Mouse (Mus musculus): ENCODE measurements at regions not wholly inside any gene's neighbourhood (a gene's known extent, or its start where the extent isn't known, plus 50 kb on each side); places are given as distances from the start of the nearest gene placed in this dataset.
"Not testable (repeated sequence)": the region's sequence is repeated elsewhere in the genome, so short reads cannot be mapped to it uniquely, and the experiment has no call there.

DNA sequence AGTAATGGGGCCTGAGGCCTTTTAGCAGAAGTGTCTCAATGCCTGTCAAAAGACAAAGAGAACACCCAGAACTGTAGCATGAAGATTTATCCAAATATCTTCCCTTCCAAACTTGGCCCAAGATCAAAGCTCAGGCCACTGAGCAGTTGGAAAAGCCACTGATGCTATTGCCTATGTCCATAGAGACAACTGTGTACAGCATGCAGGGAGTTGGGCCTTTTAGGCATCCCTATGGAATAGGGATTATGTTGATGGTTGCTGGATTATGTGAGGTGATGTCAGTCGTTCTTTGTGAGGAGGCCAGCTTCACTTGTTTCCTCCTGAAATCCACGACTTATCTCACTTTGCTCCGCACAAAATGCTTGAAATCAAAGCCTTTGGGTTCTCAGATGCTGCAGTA is 153.1 kb upstream of the Gm17728 start:
- H3K36me3 ChIP-seq (replicated peaks in 1 of 2; ENCODE audit: control insufficient read depth in 1 of 2, insufficient read depth in 1 of 2, low read length in 1 of 2) = no peaks in the 10 kb centered on the region
- dilution Hi-C loops (cut with MboI; ENCODE audit: extremely low pct_ligation_motif_present, extremely low pct_unique_long_range_greater_than_20kb, low sequenced_read_pairs) = no loop called here
- H3K4me3 ChIP-seq (replicated peaks in 1 of 3; ENCODE audit: low read depth in 2 of 3, low read length in 2 of 3, poor library complexity in 1 of 3) = no peak overlapping the region
- no peaks in the 10 kb centered on the region for H3K79me2 ChIP-seq (replicated peaks; ENCODE audit: control insufficient read depth, extremely low read depth, insufficient read depth, poor library complexity, severe bottlenecking)
- DNase-seq (ENCODE audit: extremely low read depth) = no peak
- no peak overlapping the region for H3K4me2 ChIP-seq (ENCODE audit: insufficient read depth, low read depth, poor library complexity, severe bottlenecking)
- no peaks in the 10 kb centered on the region for H3K9me3 ChIP-seq (replicated peaks; ENCODE audit: low read length)
- H3K9ac ChIP-seq (ENCODE audit: insufficient read depth, low read depth) = no peak overlapping the region
- H3K27me3 ChIP-seq (replicated peaks) = no peaks in the 10 kb centered on the region
- in situ Hi-C loops (cut with MboI; ENCODE audit: low pct_ligation_motif_present, low pct_unique_long_range_greater_than_20kb, low sequenced_read_pairs) = no loop called here
- no peak overlapping the region for H3K27ac ChIP-seq (ENCODE audit: insufficient read depth, low read depth)
- no peaks in the 10 kb centered on the region for H3K4me1 ChIP-seq (ENCODE audit: control insufficient read depth in 1 of 2, insufficient read depth in 2 of 2)
- TF ChIP-seq HCFC1 (IDR thresholded peaks at IDR 0.05; ENCODE audit: low read depth, low read length) (no peak), POLR2A (IDR thresholded peaks at IDR 0.05; ENCODE audit: low read depth, low read length) (no peak)

DNA sequence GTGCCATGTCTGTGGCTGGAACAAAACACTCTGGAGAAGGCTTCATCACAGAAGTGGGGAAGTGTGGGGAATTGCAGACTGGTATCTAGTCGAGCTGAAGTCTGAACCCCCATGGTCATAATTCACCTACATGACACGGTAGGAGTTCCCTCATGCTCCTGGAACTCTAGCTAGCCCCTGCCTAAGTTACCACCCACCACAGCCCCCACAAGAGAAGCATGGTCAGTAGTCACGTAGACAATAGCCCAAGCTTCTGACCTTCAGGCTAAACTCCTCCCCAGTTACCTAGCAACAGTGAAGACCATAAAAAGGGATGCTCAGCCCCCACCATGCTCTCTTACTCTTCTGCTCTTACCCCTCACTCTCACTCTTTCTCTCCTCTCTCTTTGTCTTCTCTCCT is 143.8 kb upstream of the Gm17728 start:
- dilution Hi-C loops (cut with MboI; ENCODE audit: extremely low pct_ligation_motif_present, extremely low pct_unique_long_range_greater_than_20kb, low sequenced_read_pairs); in situ Hi-C loops (cut with MboI; ENCODE audit: low pct_ligation_motif_present, low pct_unique_long_range_greater_than_20kb, low sequenced_read_pairs); H3K4me3 ChIP-seq (replicated peaks in 1 of 3; ENCODE audit: low read depth in 2 of 3, low read length in 2 of 3, poor library complexity in 1 of 3); H3K4me1 ChIP-seq (ENCODE audit: control insufficient read depth in 1 of 2, insufficient read depth in 2 of 2); H3K9me3 ChIP-seq (replicated peaks; ENCODE audit: low read length); DNase-seq (ENCODE audit: extremely low read depth); H3K27ac ChIP-seq (ENCODE audit: insufficient read depth, low read depth); H3K9ac ChIP-seq (ENCODE audit: insufficient read depth, low read depth); H3K4me2 ChIP-seq (ENCODE audit: insufficient read depth, low read depth, poor library complexity, severe bottlenecking); H3K27me3 ChIP-seq (replicated peaks); H3K36me3 ChIP-seq (replicated peaks in 1 of 2; ENCODE audit: control insufficient read depth in 1 of 2, insufficient read depth in 1 of 2, low read length in 1 of 2); H3K79me2 ChIP-seq (replicated peaks; ENCODE audit: control insufficient read depth, extremely low read depth, insufficient read depth, poor library complexity, severe bottlenecking): not testable (repeated sequence)

DNA sequence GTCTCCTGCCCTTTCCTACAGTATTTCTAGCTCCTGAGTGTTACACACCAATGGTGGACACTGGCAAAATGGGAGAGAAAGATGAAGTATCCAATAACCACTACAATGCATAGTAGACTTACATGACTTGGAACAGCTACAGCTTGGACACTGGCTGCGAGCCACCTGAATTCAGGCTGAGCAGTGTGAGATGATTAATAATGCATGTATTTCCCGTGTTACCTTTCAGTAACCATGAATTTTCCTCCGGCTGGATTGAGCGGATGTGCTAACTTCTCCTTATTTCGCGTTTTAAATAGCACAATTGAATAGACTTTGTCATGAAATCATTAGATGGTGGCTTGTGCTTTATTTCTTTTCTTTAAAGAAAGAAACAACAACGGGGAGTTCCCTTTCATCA is 142.4 kb upstream of the Gm17728 start:
- H3K9ac ChIP-seq (ENCODE audit: insufficient read depth, low read depth) = no peak overlapping the region
- H3K27ac ChIP-seq (ENCODE audit: insufficient read depth, low read depth) = no peak overlapping the region
- H3K36me3 ChIP-seq (replicated peaks in 1 of 2; ENCODE audit: control insufficient read depth in 1 of 2, insufficient read depth in 1 of 2, low read length in 1 of 2) = no peaks in the 10 kb centered on the region
- no peaks in the 10 kb centered on the region for H3K27me3 ChIP-seq (replicated peaks)
- no peak for DNase-seq (ENCODE audit: extremely low read depth)
- no peak overlapping the region for H3K4me2 ChIP-seq (ENCODE audit: insufficient read depth, low read depth, poor library complexity, severe bottlenecking)
- H3K4me3 ChIP-seq (replicated peaks in 1 of 3; ENCODE audit: low read depth in 2 of 3, low read length in 2 of 3, poor library complexity in 1 of 3) = no peak overlapping the region
- H3K79me2 ChIP-seq (replicated peaks; ENCODE audit: control insufficient read depth, extremely low read depth, insufficient read depth, poor library complexity, severe bottlenecking) = no peaks in the 10 kb centered on the region
- no peak for TF ChIP-seq E2F4 (IDR thresholded peaks at IDR 0.05; ENCODE audit: insufficient replicate concordance, low read depth, low read length)
- TF ChIP-seq POLR2AphosphoS2 (IDR thresholded peaks at IDR 0.05; ENCODE audit: low read depth, low read length) = no peak
- no peak for TF ChIP-seq CHD1 (IDR thresholded peaks at IDR 0.05; ENCODE audit: low read depth, low read length)
- TF ChIP-seq KAT2A (IDR thresholded peaks at IDR 0.05; ENCODE audit: insufficient replicate concordance, low read length) = no peak
- TF ChIP-seq GABPA (IDR thresholded peaks at IDR 0.05; ENCODE audit: insufficient replicate concordance, low read depth, low read length) = no peak
- in situ Hi-C loops (cut with MboI; ENCODE audit: low pct_ligation_motif_present, low pct_unique_long_range_greater_than_20kb, low sequenced_read_pairs) = no loop called here
- dilution Hi-C loops (cut with MboI; ENCODE audit: extremely low pct_ligation_motif_present, extremely low pct_unique_long_range_greater_than_20kb, low sequenced_read_pairs) = no loop called here
- H3K4me1 ChIP-seq (ENCODE audit: control insufficient read depth in 1 of 2, insufficient read depth in 2 of 2) = no peaks in the 10 kb centered on the region
- H3K9me3 ChIP-seq (replicated peaks; ENCODE audit: low read length) = no peaks in the 10 kb centered on the region

DNA sequence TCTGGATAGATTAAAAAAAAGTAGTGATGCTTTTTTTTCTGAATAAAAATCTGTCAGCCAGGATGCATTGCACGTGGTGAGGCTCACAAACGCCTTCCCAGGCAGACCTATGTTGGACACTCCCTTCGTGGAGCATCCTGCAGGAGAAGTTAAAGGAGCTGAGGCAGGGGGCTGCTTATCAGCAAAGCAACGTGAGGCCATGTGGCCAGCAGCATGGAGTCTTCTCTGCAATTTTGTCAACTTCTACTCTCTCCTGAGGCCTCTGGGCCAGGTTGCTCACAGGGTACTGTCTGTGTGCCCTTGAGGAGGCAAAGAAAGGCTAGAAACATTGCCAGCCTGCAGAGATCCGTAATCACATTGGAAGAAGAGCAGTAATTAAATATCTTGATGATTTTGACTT is 140.0 kb upstream of the Gm17728 start:
- Histone ChIP-seq H3K36me3 (replicated peaks in 1 of 2; ENCODE audit: control insufficient read depth in 1 of 2, insufficient read depth in 1 of 2, low read length in 1 of 2) (no peaks in the 10 kb centered on the region), H3K4me3 (replicated peaks in 1 of 3; ENCODE audit: low read depth in 2 of 3, low read length in 2 of 3, poor library complexity in 1 of 3) (no peak overlapping the region), H3K4me2 (ENCODE audit: insufficient read depth, low read depth, poor library complexity, severe bottlenecking) (no peak overlapping the region), H3K27me3 (replicated peaks) (no peaks in the 10 kb centered on the region), H3K9ac (ENCODE audit: insufficient read depth, low read depth) (no peak overlapping the region), H3K9me3 (replicated peaks; ENCODE audit: low read length) (no peaks in the 10 kb centered on the region), H3K79me2 (replicated peaks; ENCODE audit: control insufficient read depth, extremely low read depth, insufficient read depth, poor library complexity, severe bottlenecking) (no peaks in the 10 kb centered on the region), H3K4me1 (ENCODE audit: control insufficient read depth in 1 of 2, insufficient read depth in 2 of 2) (no peaks in the 10 kb centered on the region), H3K27ac (ENCODE audit: insufficient read depth, low read depth) (no peak overlapping the region)
- dilution Hi-C loops (cut with MboI; ENCODE audit: extremely low pct_ligation_motif_present, extremely low pct_unique_long_range_greater_than_20kb, low sequenced_read_pairs) (no loop called here), in situ Hi-C loops (cut with MboI; ENCODE audit: low pct_ligation_motif_present, low pct_unique_long_range_greater_than_20kb, low sequenced_read_pairs) (no loop called here)
- no peak for DNase-seq (ENCODE audit: extremely low read depth)
- no peak for TF ChIP-seq ZNF384 (IDR thresholded peaks at IDR 0.05; ENCODE audit: low read depth, low read length)
- no peak for TF ChIP-seq ZKSCAN1 (IDR thresholded peaks at IDR 0.05; ENCODE audit: borderline replicate concordance, low read depth, low read length)
- no peak for TF ChIP-seq USF2 (conservative IDR thresholded peaks at IDR 0.05; ENCODE audit: low read depth, low read length)
- TF ChIP-seq JUND (conservative IDR thresholded peaks at IDR 0.05; ENCODE audit: low read depth, low read length) = no peak
- no peak for TF ChIP-seq KAT2A (IDR thresholded peaks at IDR 0.05; ENCODE audit: insufficient replicate concordance, low read length)
- no peak for TF ChIP-seq SIN3A (IDR thresholded peaks at IDR 0.05; ENCODE audit: low read length)
- TF ChIP-seq NELFE (IDR thresholded peaks at IDR 0.05; ENCODE audit: low read depth, low read length) = no peak
- no peak for TF ChIP-seq RAD21 (IDR thresholded peaks at IDR 0.05; ENCODE audit: low read depth, low read length)
- no peak for TF ChIP-seq ZC3H11A (IDR thresholded peaks at IDR 0.05; ENCODE audit: low read depth, low read length)
- no peak for TF ChIP-seq TCF12 (IDR thresholded peaks at IDR 0.05; ENCODE audit: low read depth, low read length)
- no peak for TF ChIP-seq SMC3 (IDR thresholded peaks at IDR 0.05; ENCODE audit: low read depth, low read length)
- TF ChIP-seq GABPA (IDR thresholded peaks at IDR 0.05; ENCODE audit: insufficient replicate concordance, low read depth, low read length) = no peak
- no peak for TF ChIP-seq MAX (IDR thresholded peaks at IDR 0.05; ENCODE audit: low read length)
- no peak for TF ChIP-seq NRF1 (IDR thresholded peaks at IDR 0.05; ENCODE audit: low read depth, low read length)
- no peak for TF ChIP-seq BHLHE40 (IDR thresholded peaks at IDR 0.05; ENCODE audit: low read depth, low read length)
- TF ChIP-seq MAFK (IDR thresholded peaks at IDR 0.05; ENCODE audit: insufficient replicate concordance, low read length) = no peak

Measured in CH12.LX (cell line).